Comparison of ENCODE assay signal across 1 mouse cellular context in the genomic region with DNA sequence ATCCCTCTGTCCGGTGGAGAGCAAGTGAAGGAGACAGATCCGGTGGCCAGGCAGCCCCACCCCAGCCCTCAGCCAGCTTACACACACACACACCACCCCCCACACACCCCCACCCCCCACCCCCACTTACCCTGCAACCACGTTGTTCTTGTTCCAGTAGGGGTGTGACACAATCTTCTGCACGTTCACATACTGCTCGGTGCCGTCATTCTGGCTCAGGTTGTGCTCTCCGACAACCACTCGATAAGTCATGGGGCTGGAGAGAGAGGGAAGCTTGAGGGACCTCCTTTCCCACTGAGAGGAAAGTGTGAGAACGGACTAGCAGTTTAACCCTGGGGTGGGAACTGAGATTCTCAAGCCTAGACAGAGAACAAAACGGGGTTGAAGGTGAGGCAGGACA.
TF ChIP-seq lines count a peak whose summit lies in the region.

No protein-coding gene starts in this region.

TF ChIP-seq in MEL, 35 proteins besides CTCF, POLR2A, EP300 and RAD21:
- TF ChIP-seq ETS1 (IDR thresholded peaks at IDR 0.05; ENCODE audit: low read depth, low read length) (no peak), GATA1 (IDR thresholded peaks at IDR 0.05; ENCODE audit: low read depth, low read length) (no peak), MXI1 (IDR thresholded peaks at IDR 0.05; ENCODE audit: low read depth, low read length) (no peak; the same call in none of the 2 replicates), CHD1 (IDR thresholded peaks at IDR 0.05; ENCODE audit: low read depth, low read length) (no peak), CHD2 (IDR thresholded peaks at IDR 0.05; ENCODE audit: low read length) (no peak), ZMIZ1 (IDR thresholded peaks at IDR 0.05; ENCODE audit: low read depth, low read length) (no peak), SIN3A (IDR thresholded peaks at IDR 0.05; ENCODE audit: low read length) (no peak), USF1 (IDR thresholded peaks at IDR 0.05; ENCODE audit: low read depth, low read length) (no peak), MYC (IDR thresholded peaks at IDR 0.05; ENCODE audit: low read depth, low read length) (no peak), NRF1 (IDR thresholded peaks at IDR 0.05; ENCODE audit: insufficient read depth, low read depth, low read length, poor library complexity, severe bottlenecking) (no peak), POLR2AphosphoS2 (IDR thresholded peaks at IDR 0.05; ENCODE audit: low read length) (no peak), NELFE (IDR thresholded peaks at IDR 0.05; ENCODE audit: low read depth, low read length) (no peak), TBP (IDR thresholded peaks at IDR 0.05; ENCODE audit: low read depth, low read length) (no peak), MAX (IDR thresholded peaks at IDR 0.05; ENCODE audit: low read length) (no peak), USF2 (IDR thresholded peaks at IDR 0.05; ENCODE audit: borderline replicate concordance in 1 of 2, insufficient read depth in 1 of 2, low read depth in 1 of 2, low read length in 2 of 2) (no peak), TCF12 (IDR thresholded peaks at IDR 0.05; ENCODE audit: low read depth, low read length) (no peak), E2F4 (IDR thresholded peaks at IDR 0.05; ENCODE audit: borderline replicate concordance, low read depth, low read length) (no peak), MAFK (IDR thresholded peaks at IDR 0.05; ENCODE audit: borderline replicate concordance, low read depth, low read length) (no peak)
